Mouse (Mus musculus) liver, embryonic 14.5 days (tissue): Measurements from ENCODE around the gene Castor1. TPM values are rescaled to one million over a fixed set of nuclear protein-coding genes. Genes with fewer than 3 reads are reported as not detected.

Source experiments
- ATAC-seq: fragments of 200-750 bp; cut with Nextera tagmentation; 2 replicates; pipeline ENCODE4 v1.8.0; 2017; ENCODE audit warnings: moderate number of reproducible peaks, mild to moderate bottlenecking, moderate library complexity; ENCODE audit not compliant: insufficient read depth
- DNase-seq, 3 experiments: peaks; one replicate each; pipeline ENCODE4 v3.0.0-alpha.2; 2012 to 2013; ENCODE audit warnings: low read depth in 3 of 3, low spot score in 3 of 3
- H3K27ac ChIP-seq: fragments of 300-500 bp; sonication (generic); 2 replicates; pipeline ENCODE4 v1.5.1; 2014; ENCODE audit warnings: moderate library complexity, mild to moderate bottlenecking, control low read depth, inconsistent platforms
- H3K27me3 ChIP-seq: fragments of 300-500 bp; sonication (generic); 2 replicates; pipeline ENCODE4 v1.6.1; 2014; ENCODE audit warnings: mild to moderate bottlenecking, low read length, moderate library complexity; ENCODE audit not compliant: control insufficient read depth, insufficient read depth
- H3K36me3 ChIP-seq: fragments of 300-500 bp; sonication (generic); replicated peaks from 2 replicates; pipeline ENCODE4 v1.6.1; 2014; ENCODE audit warnings: low read depth; ENCODE audit not compliant: control insufficient read depth, insufficient read depth
- H3K4me1 ChIP-seq, 2 experiments: fragments of 200-500 bp in 1 of 2; fragments of 300-500 bp in 1 of 2; sonication (generic) in 1 of 2; replicated peaks; 2 replicates each; pipeline ENCODE4 v1.6.1; 2012 to 2014; ENCODE audit warnings: antibody characterized with exemption in 1 of 2, inconsistent platforms in 1 of 2, low read length in 1 of 2; ENCODE audit not compliant: control insufficient read depth in 2 of 2, insufficient read depth in 2 of 2
- H3K4me2 ChIP-seq: fragments of 300-500 bp; sonication (generic); 2 replicates; pipeline ENCODE4 v1.6.1; 2014; ENCODE audit warnings: low read depth, mild to moderate bottlenecking, control low read depth, moderate library complexity
- H3K4me3 ChIP-seq, 2 experiments: fragments of 200-500 bp in 1 of 2; fragments of 300-500 bp in 1 of 2; sonication (generic) in 1 of 2; 2 replicates each; pipeline ENCODE4 v1.5.1; 2012 to 2014; ENCODE audit warnings: low read depth in 2 of 2, low read length in 2 of 2, mild to moderate bottlenecking in 2 of 2, control low read depth in 1 of 2, inconsistent platforms in 1 of 2, moderate library complexity in 1 of 2; ENCODE audit not compliant: insufficient read depth in 1 of 2
- H3K9ac ChIP-seq: fragments of 300-500 bp; sonication (generic); replicated peaks from 2 replicates; pipeline ENCODE4 v1.6.1; 2014; ENCODE audit warnings: mild to moderate bottlenecking, control low read depth, moderate library complexity
- H3K9me3 ChIP-seq: fragments of 300-500 bp; sonication (generic); 2 replicates; pipeline ENCODE4 v1.6.1; 2016; ENCODE audit warnings: low read length, mixed read lengths; ENCODE audit not compliant: control insufficient read depth
- CTCF ChIP-seq: IDR thresholded peaks from 2 replicates; pipeline ENCODE4 v1.5.1; 2016; ENCODE audit warnings: antibody characterized with exemption, low read depth, control low read depth
- EP300 ChIP-seq: IDR thresholded peaks from 2 replicates; pipeline ENCODE4 v1.6.1; 2016; ENCODE audit warnings: antibody characterized with exemption, low read depth
- WGBS: fragments of 180-500 bp; shearing (Covaris S2); extraction: QIAGEN DNeasy Blood & Tissue Kit; methylation state at CpG from one replicate; pipeline ENCODE4 v1.1.7; 2014; ENCODE audit not compliant: insufficient replicate concordance; 5-methylcytosine and 5-hydroxymethylcytosine counted together
- polyA plus RNA-seq, 2 experiments: library from polyadenylated mRNA; depleted of rRNA in 1 of 2; stranded (reverse) in 1 of 2; unstranded in 1 of 2; fragments of >200 nt; fragmentation: Nextera tagmentation in 1 of 2; extraction: Ambion mirVana in 1 of 2; gene quantifications; 2 replicates each; pipeline versions ENCODE4 v1.2.1 to v1.2.3; 2012 to 2014

Gene Castor1
- polyA plus RNA-seq, 2 experiments: 1.1 to 1.4 TPM

DNA sequence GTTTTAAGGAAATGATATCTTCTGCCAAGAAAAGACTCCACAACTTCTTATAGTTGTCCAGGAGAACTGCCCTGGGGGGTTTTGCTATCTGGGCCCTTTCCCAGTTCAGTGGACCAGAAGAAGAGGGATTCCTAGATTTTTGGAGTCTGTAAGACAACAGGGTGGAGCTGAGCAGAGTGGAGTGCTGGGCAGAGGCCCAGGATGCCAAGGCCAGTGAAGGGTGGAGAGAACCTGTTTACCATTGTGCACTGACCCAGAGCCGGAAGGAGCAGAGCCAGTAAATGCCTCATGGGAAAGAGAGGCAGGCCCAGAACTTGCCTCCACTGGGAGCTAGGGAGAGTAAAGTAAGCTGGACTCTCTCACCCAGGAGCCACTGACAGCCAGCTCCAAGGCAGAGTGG lies 20.3 kb upstream of the Castor1 start:
- H3K36me3 ChIP-seq: no peaks in the 10 kb centered on the region
- no peak overlapping the region for H3K4me3 ChIP-seq
- no peak for DNase-seq
- 77% methylated on average over 1 of the region's 1 CpGs for WGBS
- no peak overlapping the region for H3K27ac ChIP-seq
- ATAC-seq: no peak
- no peaks in the 10 kb centered on the region for H3K4me1 ChIP-seq
- no peaks in the 10 kb centered on the region for H3K27me3 ChIP-seq
- no peaks in the 10 kb centered on the region for H3K9me3 ChIP-seq
- H3K4me2 ChIP-seq: no peak overlapping the region
- H3K9ac ChIP-seq: no peak overlapping the region
- TF ChIP-seq CTCF: no peak
- TF ChIP-seq EP300: no peak

DNA sequence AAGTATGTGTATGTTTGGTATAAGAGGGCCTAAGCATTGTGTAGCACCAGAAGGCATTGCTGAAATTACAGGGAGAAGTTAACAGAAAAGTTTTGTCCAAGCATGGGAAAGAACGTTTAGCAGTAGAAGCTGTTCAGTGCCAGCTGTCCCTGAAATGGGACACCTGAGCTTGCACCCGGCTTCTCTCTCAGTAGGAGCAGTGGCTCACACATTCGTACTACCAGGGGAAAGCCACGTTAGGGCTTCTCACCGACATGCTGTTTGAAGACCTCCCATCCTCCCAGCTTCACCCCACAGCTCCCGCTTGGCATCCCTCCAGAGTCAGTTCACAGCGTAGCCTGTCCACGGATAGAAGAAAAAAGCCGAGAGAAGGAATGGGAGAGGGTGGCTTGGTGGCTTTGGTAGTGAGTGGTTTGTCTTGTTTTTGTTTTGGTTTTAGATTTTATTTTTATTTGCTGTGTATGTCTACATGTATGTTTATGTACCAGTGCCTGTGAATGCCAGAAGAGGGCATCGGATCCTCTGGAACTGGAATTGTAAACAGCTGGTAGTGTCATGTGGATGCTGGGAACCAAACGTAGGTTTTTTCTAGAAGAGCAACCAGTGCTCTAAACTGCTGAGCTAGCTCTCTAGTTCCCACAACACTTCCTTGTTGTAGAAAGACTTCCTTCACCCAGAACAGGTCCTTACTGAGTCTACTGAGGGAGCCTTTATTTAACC lies 15.9 kb upstream of the Castor1 start:
- DNase-seq: no peak
- TF ChIP-seq CTCF: no peak
- TF ChIP-seq EP300: no peak

DNA sequence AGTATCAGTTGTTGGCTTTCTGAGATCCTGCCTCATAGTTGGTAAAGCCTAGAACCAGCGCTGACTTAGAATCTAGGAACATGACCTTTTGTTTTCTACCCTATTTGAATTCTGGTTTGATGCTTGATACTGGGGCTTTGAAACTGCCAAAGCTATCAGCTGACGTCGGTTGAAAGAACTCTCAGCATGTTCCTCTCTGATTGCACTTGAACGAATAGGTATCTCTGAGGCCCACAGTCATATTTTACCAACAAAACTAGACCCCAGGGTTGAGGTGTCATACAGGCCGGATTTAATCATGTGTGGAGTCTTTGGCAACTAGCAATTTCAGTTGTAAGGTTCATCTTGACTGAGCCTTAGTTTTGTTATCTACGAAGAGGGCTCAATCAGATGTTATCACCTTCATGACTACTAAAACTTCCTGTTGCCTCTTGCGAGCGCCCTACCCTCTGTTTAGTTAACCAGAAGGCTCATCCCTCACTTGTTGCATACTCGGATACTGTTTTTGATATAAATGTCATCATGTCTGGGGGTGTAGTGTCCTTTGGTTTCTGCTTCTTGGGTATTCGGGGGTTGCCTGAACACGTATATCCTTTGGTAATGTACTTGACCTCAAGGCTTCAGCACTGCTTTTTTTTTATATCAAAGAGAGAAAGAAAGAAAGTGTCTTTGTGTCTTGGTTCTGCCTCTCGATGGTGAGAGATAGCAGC lies 14.9 kb upstream of the Castor1 start:
- no peaks in the 10 kb centered on the region for H3K27me3 ChIP-seq
- H3K4me2 ChIP-seq: no peak overlapping the region
- ATAC-seq (no peak), DNase-seq (no peak)
- no peaks in the 10 kb centered on the region for H3K36me3 ChIP-seq
- TF ChIP-seq EP300 (no peak), CTCF (no peak)
- no peak overlapping the region for H3K9ac ChIP-seq
- H3K9me3 ChIP-seq: no peaks in the 10 kb centered on the region
- WGBS: 39% methylated on average over 12 of the region's 12 CpGs
- H3K27ac ChIP-seq: no peak overlapping the region
- no peak overlapping the region for H3K4me3 ChIP-seq
- peaks cover 0 to 7% of the 10 kb centered on the region in 2 experiments; a peak in 2 of 4 replicates for H3K4me1 ChIP-seq

More for the DNA sequence above, 15.9 kb upstream of the Castor1 start:
- no peak overlapping the region for H3K27ac ChIP-seq
- no peaks in the 10 kb centered on the region for H3K9me3 ChIP-seq
- no peaks in the 10 kb centered on the region for H3K36me3 ChIP-seq
- H3K27me3 ChIP-seq: no peaks in the 10 kb centered on the region
- ATAC-seq: no peak
- peaks cover 0 to 7% of the 10 kb centered on the region in 2 experiments; a peak in 2 of 4 replicates for H3K4me1 ChIP-seq
- no peak overlapping the region for H3K9ac ChIP-seq
- WGBS: 70% methylated on average over 11 of the region's 11 CpGs
- no peak overlapping the region for H3K4me2 ChIP-seq
- no peak overlapping the region for H3K4me3 ChIP-seq

DNA sequence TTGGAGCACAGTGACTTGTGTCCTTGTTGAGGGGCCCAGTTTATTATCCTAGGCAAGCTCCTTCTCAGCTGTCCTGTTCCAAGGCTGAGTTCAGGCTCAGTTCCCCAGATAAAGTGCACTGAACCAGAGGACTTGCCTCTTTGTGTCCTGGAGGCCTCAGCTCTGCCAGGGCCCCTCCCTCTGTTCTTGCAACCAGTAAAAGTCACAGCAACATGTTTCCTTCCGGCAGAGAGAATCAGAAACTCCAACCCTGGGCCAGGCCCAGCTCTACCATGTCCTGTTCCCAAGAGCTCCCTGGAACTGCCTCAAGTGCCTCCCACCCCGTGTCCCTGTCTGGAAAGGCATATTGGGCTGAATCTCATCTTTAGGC lies 14.3 kb upstream of the Castor1 start:
- ATAC-seq (no peak), DNase-seq (no peak)
- 29% methylated on average over 2 of the region's 2 CpGs for WGBS
- Histone ChIP-seq H3K9ac (no peak overlapping the region), H3K36me3 (no peaks in the 10 kb centered on the region), H3K27me3 (no peaks in the 10 kb centered on the region), H3K4me2 (no peak overlapping the region), H3K4me1 (peaks cover 0 to 7% of the 10 kb centered on the region in 2 experiments; a peak in 2 of 4 replicates), H3K4me3 (no peak overlapping the region), H3K9me3 (no peaks in the 10 kb centered on the region), H3K27ac (no peak overlapping the region)
- no peak for TF ChIP-seq EP300
- no peak for TF ChIP-seq CTCF

DNA sequence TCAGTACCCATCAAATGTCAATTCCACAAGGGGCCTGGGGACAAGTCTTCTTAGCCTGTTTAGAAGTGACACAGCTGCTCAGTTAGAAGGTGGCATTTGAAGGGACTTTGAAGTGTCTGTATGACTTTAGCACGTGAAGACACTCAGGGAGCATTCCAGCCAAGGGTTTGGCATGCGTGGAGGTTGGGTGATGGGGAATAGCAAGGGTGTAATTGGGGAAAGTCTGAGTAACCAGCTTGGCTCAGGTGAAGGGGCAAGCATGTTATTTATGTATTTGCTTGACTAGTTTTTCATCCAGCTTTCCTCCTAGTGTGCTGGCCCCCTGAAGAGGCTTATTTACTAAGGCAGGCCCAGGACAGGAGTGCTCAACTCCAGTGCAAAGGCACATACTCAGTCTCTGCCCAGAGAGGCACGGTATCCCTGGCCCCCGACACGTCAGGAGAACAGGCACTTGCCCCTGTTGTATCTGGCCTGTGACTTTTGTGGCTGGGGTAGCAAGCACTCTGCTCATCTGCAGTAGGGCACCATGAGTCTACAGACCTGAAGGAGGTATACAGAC lies 12.8 kb upstream of the Castor1 start:
- no peak for ATAC-seq
- WGBS: 87% methylated on average over 5 of the region's 5 CpGs
- no peak for TF ChIP-seq EP300
- no peak for TF ChIP-seq CTCF
- Histone ChIP-seq H3K27me3 (no peaks in the 10 kb centered on the region), H3K36me3 (no peaks in the 10 kb centered on the region), H3K4me1 (peaks cover 0 to 7% of the 10 kb centered on the region in 2 experiments; a peak in 2 of 4 replicates), H3K4me3 (no peak overlapping the region), H3K4me2 (no peak overlapping the region), H3K9ac (no peak overlapping the region), H3K9me3 (no peaks in the 10 kb centered on the region), H3K27ac (no peak overlapping the region)
- no peak for DNase-seq
